Mouse (Mus musculus) ES-Bruce4 (cell line): ENCODE measurements at regions not wholly inside any gene's neighbourhood (a gene's known extent, or its start where the extent isn't known, plus 50 kb on each side); places are given as distances from the start of the nearest gene placed in this dataset.

Experiments used
- H3K27ac ChIP-seq: 2 replicates; pipeline ENCODE4 v1.5.1; 2012; ENCODE audit warnings: low read length, inconsistent platforms; ENCODE audit not compliant: insufficient read depth
- H3K27me3 ChIP-seq: 2 replicates; pipeline ENCODE4 v1.6.1; 2012; ENCODE audit warnings: mild to moderate bottlenecking, low read length, inconsistent platforms; ENCODE audit not compliant: control insufficient read depth, poor library complexity, insufficient read depth, severe bottlenecking
- H3K36me3 ChIP-seq: 2 replicates; pipeline ENCODE4 v1.6.1; 2012; ENCODE audit warnings: inconsistent platforms, mild to moderate bottlenecking, low read length, moderate library complexity; ENCODE audit not compliant: control insufficient read depth, poor library complexity, insufficient read depth, severe bottlenecking
- H3K4me1 ChIP-seq: one replicate; pipeline ENCODE4 v1.8.1; 2011; ENCODE audit warnings: low read length; ENCODE audit not compliant: control insufficient read depth, insufficient read depth
- H3K4me3 ChIP-seq: 2 replicates; pipeline ENCODE4 v1.5.1; 2011; ENCODE audit warnings: low read depth, mild to moderate bottlenecking, low read length
- H3K9ac ChIP-seq: 2 replicates; pipeline ENCODE4 v1.6.1; 2012; ENCODE audit warnings: low read depth, mild to moderate bottlenecking, inconsistent platforms; ENCODE audit not compliant: poor library complexity, severe bottlenecking
- H3K9me3 ChIP-seq: replicated peaks from 2 replicates; pipeline ENCODE4 v1.6.1; 2012; ENCODE audit warnings: mild to moderate bottlenecking, low read length, inconsistent platforms; ENCODE audit not compliant: control insufficient read depth, poor library complexity, insufficient read depth, severe bottlenecking
- CTCF ChIP-seq: IDR thresholded peaks from one replicate; pipeline ENCODE4 v1.8.1; 2011; ENCODE audit warnings: low read depth, low read length
- EP300 ChIP-seq: IDR thresholded peaks from 2 replicates; pipeline ENCODE4 v1.6.1; 2011; ENCODE audit warnings: low read depth, low read length; ENCODE audit not compliant: insufficient read depth
- POLR2A ChIP-seq: IDR thresholded peaks from one replicate; pipeline ENCODE4 v1.8.1; 2011; ENCODE audit warnings: low read length; ENCODE audit not compliant: insufficient read depth

DNA sequence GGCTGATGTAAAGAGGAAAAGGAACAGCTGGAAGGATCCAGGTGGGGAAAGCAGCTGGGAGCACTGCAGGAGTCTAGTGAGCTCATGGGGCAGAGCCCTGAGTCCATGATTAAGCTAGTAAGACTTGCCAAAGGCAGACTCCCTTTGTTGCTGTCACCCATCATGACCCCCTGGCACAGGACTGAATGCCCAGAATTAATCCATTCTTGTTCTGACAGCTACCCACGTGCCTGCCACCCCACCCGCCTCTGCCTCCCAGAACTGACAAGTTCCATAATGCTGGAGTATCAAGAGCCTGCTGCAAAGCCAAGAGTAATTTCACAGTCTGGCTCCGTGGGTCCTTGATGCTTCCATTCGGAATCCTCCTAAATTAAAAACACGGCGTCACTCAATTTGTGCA, 285.1 kb upstream of the Castor2 start:
- no peaks in the 10 kb centered on the region for H3K36me3 ChIP-seq
- H3K9me3 ChIP-seq: no peaks in the 10 kb centered on the region
- TF ChIP-seq EP300 (no peak), POLR2A (no peak)
- no peak overlapping the region for H3K27ac ChIP-seq
- no peak overlapping the region for H3K4me3 ChIP-seq
- no peaks in the 10 kb centered on the region for H3K27me3 ChIP-seq
- no peaks in the 10 kb centered on the region for H3K4me1 ChIP-seq
- H3K9ac ChIP-seq: no peak overlapping the region

DNA sequence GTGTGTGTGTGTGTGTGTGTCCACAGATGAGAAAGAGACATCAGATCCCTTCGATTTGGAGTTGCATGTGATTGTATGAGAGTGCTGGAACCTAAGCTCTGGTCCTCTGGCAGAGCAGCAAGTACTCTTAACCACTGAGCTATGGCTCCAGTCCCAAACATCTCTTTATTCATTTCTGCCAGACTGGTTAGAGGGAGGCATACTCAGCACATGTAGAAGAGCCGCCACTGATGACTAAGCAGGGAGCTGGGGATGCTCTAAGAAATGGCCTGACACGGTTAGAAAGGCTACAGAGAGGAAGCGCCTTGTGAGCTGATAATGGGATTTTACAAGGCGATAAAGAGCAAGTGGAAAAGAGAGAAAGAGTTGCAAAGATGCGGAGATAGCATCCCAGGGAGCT, 287.3 kb upstream of the Castor2 start:
- Histone ChIP-seq H3K9me3 (no peaks in the 10 kb centered on the region), H3K27me3 (no peaks in the 10 kb centered on the region), H3K4me3 (no peak overlapping the region), H3K9ac (no peak overlapping the region), H3K4me1 (no peaks in the 10 kb centered on the region), H3K36me3 (no peaks in the 10 kb centered on the region), H3K27ac (no peak overlapping the region)
- TF ChIP-seq CTCF (no peak), EP300 (no peak), POLR2A (no peak)

DNA sequence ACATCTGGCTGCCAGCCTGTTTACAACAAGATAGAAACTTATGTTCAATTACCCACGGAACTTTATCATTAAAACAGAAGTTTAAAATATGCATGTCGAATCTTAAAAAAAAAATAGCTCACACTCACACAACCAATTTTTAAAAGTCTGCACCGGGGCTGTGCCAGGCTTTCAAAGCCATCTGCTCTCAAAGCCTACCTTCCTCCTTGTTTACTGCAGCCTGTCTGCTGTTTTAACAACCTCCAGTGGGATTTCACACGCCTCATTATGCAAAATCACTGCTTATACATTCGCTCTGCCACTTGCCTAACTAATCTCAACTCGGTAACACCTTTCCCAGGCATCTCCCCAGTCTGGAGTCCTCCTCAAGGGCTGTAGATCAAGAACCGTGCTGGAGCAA, 292.6 kb upstream of the Castor2 start:
- H3K9ac ChIP-seq: no peak overlapping the region

DNA sequence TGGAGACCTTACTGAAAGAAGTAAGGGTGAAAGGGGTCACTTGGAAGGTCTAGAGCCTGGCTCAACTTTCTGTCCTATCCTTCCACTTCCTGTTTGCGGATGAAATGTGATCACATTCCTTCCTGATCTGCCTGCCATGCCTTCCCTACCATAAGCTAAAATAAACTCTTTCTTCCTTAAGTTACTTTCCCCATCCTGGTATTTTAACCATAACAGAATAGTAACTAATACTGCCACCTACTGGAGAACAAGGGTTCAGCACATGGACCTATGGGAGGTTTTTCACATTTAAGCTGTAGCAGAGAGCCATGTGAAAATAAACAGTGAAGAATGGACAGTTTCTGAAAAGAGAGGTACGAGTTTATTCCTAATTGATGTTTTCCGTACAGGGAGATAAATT, 297.5 kb upstream of the Castor2 start:
- Histone ChIP-seq H3K4me3 (no peak overlapping the region), H3K4me1 (no peaks in the 10 kb centered on the region), H3K27me3 (no peaks in the 10 kb centered on the region), H3K36me3 (no peaks in the 10 kb centered on the region), H3K9ac (no peak overlapping the region), H3K9me3 (no peaks in the 10 kb centered on the region), H3K27ac (no peak overlapping the region)
- no peak for TF ChIP-seq EP300
- no peak for TF ChIP-seq POLR2A
- no peak for TF ChIP-seq CTCF

More for the DNA sequence above, 292.6 kb upstream of the Castor2 start:
- Histone ChIP-seq H3K27ac (no peak overlapping the region), H3K9me3 (no peaks in the 10 kb centered on the region), H3K36me3 (no peaks in the 10 kb centered on the region), H3K4me3 (no peak overlapping the region), H3K4me1 (no peaks in the 10 kb centered on the region), H3K27me3 (no peaks in the 10 kb centered on the region)
- TF ChIP-seq EP300 (no peak), POLR2A (no peak), CTCF (no peak)

DNA sequence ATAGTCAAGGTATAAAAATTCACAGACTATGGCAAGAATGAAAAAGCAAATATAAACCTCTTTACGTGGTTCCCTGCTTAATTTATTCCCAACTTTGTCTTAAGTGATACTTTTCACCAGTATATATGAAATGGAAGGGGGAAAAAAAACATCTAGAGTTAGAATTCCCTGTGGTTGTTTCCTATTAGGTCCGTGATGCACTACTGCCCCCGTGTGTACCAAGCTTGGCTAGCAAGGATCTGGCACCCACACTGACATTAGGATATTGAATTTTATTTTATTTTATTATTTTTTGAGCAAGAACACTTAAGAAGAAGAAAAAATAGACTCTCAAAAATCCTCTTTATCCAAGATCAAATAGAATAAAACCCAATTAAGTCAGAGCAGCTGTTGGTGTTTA, 303.9 kb upstream of the Castor2 start:
- no peaks in the 10 kb centered on the region for H3K9me3 ChIP-seq
- H3K27me3 ChIP-seq: no peaks in the 10 kb centered on the region
- H3K9ac ChIP-seq: no peak overlapping the region
- TF ChIP-seq CTCF (peak; percentile 54), EP300 (no peak)
- H3K27ac ChIP-seq: no peak overlapping the region
- H3K36me3 ChIP-seq: no peaks in the 10 kb centered on the region
- H3K4me3 ChIP-seq: no peak overlapping the region
- H3K4me1 ChIP-seq: no peaks in the 10 kb centered on the region

DNA sequence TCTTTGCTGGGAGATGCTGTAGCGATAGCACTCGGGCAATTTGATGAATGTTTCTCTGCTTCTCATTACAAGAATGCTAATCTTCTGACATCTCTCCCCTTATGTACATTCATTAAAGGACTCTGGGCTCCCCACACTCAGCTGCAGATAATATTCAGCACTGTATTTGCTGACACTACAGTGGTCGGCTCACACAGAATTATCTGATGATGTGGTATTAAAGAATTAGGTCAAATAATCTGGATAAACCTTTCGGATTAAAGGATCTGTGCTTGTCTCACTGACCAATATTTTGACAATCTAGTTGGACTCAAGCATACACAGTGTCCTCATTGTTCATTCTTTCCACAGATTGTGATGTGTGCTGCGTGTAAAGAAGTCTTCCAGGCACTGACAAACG, 308.8 kb upstream of the Castor2 start:
- TF ChIP-seq EP300 (no peak), POLR2A (no peak), CTCF (no peak)
- H3K4me1 ChIP-seq: no peaks in the 10 kb centered on the region
- H3K9me3 ChIP-seq: no peaks in the 10 kb centered on the region
- no peak overlapping the region for H3K4me3 ChIP-seq
- H3K27ac ChIP-seq: no peak overlapping the region
- no peak overlapping the region for H3K9ac ChIP-seq
- no peaks in the 10 kb centered on the region for H3K27me3 ChIP-seq
- no peaks in the 10 kb centered on the region for H3K36me3 ChIP-seq
